Mouse (Mus musculus) forebrain, embryonic 16.5 days (tissue): ENCODE measurements at regions not wholly inside any gene's neighbourhood (a gene's known extent, or its start where the extent isn't known, plus 50 kb on each side); places are given as distances from the start of the nearest gene placed in this dataset.

ENCODE experiments used
- ATAC-seq: fragments of 200-750 bp; cut with Nextera tagmentation; 2 replicates; pipeline ENCODE4 v1.8.0; 2017; ENCODE audit warnings: mild to moderate bottlenecking, moderate library complexity
- H3K27ac ChIP-seq: fragments of 300-500 bp; sonication (generic); 2 replicates; pipeline ENCODE4 v1.5.1; 2014; ENCODE audit warnings: low read length, control low read depth
- H3K27me3 ChIP-seq: fragments of 300-500 bp; sonication (generic); replicated peaks from 2 replicates; pipeline ENCODE4 v1.6.1; 2014; ENCODE audit warnings: low read length; ENCODE audit not compliant: control insufficient read depth, insufficient read depth
- H3K36me3 ChIP-seq: fragments of 300-500 bp; sonication (generic); 2 replicates; pipeline ENCODE4 v1.6.1; 2014; ENCODE audit not compliant: control insufficient read depth, insufficient read depth
- H3K4me1 ChIP-seq: fragments of 300-500 bp; sonication (generic); replicated peaks from 2 replicates; pipeline ENCODE4 v1.6.1; 2014; ENCODE audit warnings: low read length; ENCODE audit not compliant: control insufficient read depth, insufficient read depth
- H3K4me2 ChIP-seq: fragments of 300-500 bp; sonication (generic); 2 replicates; pipeline ENCODE4 v1.6.1; 2014; ENCODE audit warnings: mild to moderate bottlenecking, low read length, control low read depth
- H3K4me3 ChIP-seq: fragments of 300-500 bp; sonication (generic); replicated peaks from 2 replicates; pipeline ENCODE4 v1.5.1; 2014; ENCODE audit warnings: mild to moderate bottlenecking, low read length, control low read depth
- H3K9ac ChIP-seq: fragments of 300-500 bp; sonication (generic); replicated peaks from 2 replicates; pipeline ENCODE4 v1.6.1; 2014; ENCODE audit warnings: low read depth, low read length, control low read depth
- H3K9me3 ChIP-seq: fragments of 300-500 bp; sonication (generic); 2 replicates; pipeline ENCODE4 v1.6.1; 2016; ENCODE audit warnings: low read length; ENCODE audit not compliant: control insufficient read depth
- WGBS: fragments of 180-500 bp; shearing (Covaris S2); extraction: QIAGEN DNeasy Blood & Tissue Kit; methylation state at CpG from one replicate; pipeline ENCODE4 v1.1.7; 2014; 5-methylcytosine and 5-hydroxymethylcytosine counted together

DNA sequence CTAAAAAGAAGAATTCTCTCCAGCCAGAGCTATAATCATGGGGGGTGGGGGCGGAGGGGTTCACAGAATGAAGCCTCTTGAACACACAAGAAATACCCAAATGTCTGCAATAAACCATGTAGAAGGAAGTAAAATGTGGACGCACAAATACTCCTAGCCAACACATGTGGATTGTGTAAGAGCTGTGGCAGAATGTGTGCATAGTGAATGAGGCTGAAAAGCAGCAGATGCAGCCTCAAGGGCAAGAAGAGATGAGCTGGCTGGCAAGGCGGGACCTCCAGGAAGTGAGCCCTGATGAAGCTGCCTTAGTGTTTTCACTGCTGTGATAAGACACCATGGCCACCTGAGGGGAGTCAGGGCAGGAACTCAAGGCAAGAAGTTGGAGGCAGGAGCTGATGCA, 53.3 kb upstream of the Arhgap28 start:
- ATAC-seq: no peak
- no peak overlapping the region for H3K4me2 ChIP-seq
- no peaks in the 10 kb centered on the region for H3K36me3 ChIP-seq
- no peak overlapping the region for H3K9ac ChIP-seq
- WGBS: 87% methylated on average over 3 of the region's 3 CpGs
- H3K9me3 ChIP-seq: no peaks in the 10 kb centered on the region
- no peaks in the 10 kb centered on the region for H3K4me1 ChIP-seq
- H3K27me3 ChIP-seq: no peaks in the 10 kb centered on the region
- H3K4me3 ChIP-seq: no peak overlapping the region
- H3K27ac ChIP-seq: no peak overlapping the region

DNA sequence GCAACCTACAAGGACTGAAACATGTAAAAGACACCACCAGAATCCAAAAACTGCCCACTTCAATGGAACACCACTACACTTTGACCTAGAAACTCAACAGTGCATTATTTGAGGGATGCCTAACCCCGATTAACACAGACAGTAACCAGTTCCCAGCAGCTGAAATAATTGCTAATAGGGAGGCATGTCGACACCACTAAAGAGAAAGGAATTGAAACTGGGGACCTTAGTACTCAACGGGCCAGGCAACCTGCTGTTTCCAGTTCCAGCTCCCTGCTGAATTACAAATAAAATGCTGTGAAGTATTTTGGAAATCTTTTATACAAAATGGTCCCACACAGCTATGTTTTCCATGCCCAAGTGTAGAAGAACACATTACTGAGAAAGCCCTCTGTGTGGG, 56.5 kb upstream of the Arhgap28 start:
- no peaks in the 10 kb centered on the region for H3K36me3 ChIP-seq

DNA sequence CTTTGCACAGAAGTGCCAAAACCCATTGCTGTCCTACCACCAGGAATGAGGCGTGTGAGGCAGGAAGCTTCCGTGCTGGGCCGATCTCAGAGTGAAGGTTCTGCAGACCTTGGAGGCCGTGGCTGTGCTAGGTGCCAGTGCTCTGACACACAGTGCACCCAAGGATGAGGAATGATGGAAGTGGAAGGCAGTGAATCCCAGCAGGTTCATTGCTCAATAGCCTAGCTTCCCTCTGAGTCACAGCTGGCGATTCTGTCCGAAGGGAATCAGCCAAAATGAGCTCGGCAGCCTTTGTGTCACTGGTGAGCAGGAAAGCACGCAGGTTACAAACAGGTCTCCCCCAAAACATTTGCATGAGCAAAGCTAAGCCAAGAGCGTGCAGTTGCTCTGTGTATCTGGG, 61.8 kb upstream of the Arhgap28 start:
- Histone ChIP-seq H3K27ac (no peak overlapping the region), H3K9ac (no peak overlapping the region), H3K36me3 (no peaks in the 10 kb centered on the region), H3K4me3 (no peak overlapping the region), H3K4me2 (no peak overlapping the region), H3K9me3 (no peaks in the 10 kb centered on the region), H3K27me3 (no peaks in the 10 kb centered on the region), H3K4me1 (no peaks in the 10 kb centered on the region)
- 87% methylated on average over 9 of the region's 9 CpGs for WGBS
- no peak for ATAC-seq

More for the DNA sequence above, 56.5 kb upstream of the Arhgap28 start:
- Histone ChIP-seq H3K4me1 (no peaks in the 10 kb centered on the region), H3K9ac (no peak overlapping the region), H3K4me2 (no peak overlapping the region), H3K9me3 (no peaks in the 10 kb centered on the region), H3K27ac (no peak overlapping the region), H3K4me3 (no peak overlapping the region), H3K27me3 (no peaks in the 10 kb centered on the region)
- WGBS: 81% methylated on average over 3 of the region's 3 CpGs
- no peak for ATAC-seq

DNA sequence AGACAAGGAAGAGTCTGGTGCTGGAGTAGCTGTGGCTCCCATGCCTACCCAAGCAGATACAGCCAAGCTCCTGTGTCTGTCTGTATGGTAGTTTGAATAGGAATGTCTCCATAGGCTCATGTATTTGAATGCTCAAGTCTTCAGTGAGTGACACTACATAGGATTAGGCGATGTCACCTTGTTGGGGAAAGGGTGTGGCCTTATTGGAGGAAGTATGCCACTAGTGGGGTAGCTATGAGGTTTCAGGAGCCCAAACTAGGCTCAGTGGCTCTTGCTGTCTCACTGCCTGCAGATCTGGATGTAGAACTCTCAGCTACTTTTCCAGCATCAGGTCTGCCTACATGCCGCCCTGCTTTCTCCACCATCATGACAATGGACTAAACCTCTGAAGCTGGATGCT, 62.3 kb upstream of the Arhgap28 start:
- H3K4me3 ChIP-seq: no peak overlapping the region
- no peaks in the 10 kb centered on the region for H3K4me1 ChIP-seq
- H3K27me3 ChIP-seq: no peaks in the 10 kb centered on the region
- ATAC-seq: no peak
- no peak overlapping the region for H3K9ac ChIP-seq
- H3K4me2 ChIP-seq: no peak overlapping the region
- H3K27ac ChIP-seq: no peak overlapping the region
- 95% methylated on average over 2 of the region's 2 CpGs for WGBS
- H3K36me3 ChIP-seq: no peaks in the 10 kb centered on the region
- no peaks in the 10 kb centered on the region for H3K9me3 ChIP-seq

- 89% methylated on average over 7 of the region's 7 CpGs for WGBS
- Histone ChIP-seq H3K36me3 (no peaks in the 10 kb centered on the region), H3K4me3 (no peak overlapping the region), H3K4me2 (no peak overlapping the region), H3K4me1 (no peaks in the 10 kb centered on the region), H3K27ac (no peak overlapping the region), H3K9me3 (no peaks in the 10 kb centered on the region), H3K27me3 (no peaks in the 10 kb centered on the region), H3K9ac (no peak overlapping the region)
- ATAC-seq: no peak
These were observed 65.1 kb upstream of the Arhgap28 start for GRCm38 (mm10) chr17:68069008-68069407.

GRCm38 (mm10) chr17:68069484-68069883, 65.6 kb upstream of the Arhgap28 start:
- Histone ChIP-seq H3K4me1 (no peaks in the 10 kb centered on the region), H3K27ac (no peak overlapping the region), H3K36me3 (no peaks in the 10 kb centered on the region), H3K9ac (no peak overlapping the region), H3K4me3 (no peak overlapping the region), H3K9me3 (no peaks in the 10 kb centered on the region), H3K27me3 (no peaks in the 10 kb centered on the region), H3K4me2 (no peak overlapping the region)
- 93% methylated on average over 5 of the region's 5 CpGs for WGBS
- no peak for ATAC-seq

DNA sequence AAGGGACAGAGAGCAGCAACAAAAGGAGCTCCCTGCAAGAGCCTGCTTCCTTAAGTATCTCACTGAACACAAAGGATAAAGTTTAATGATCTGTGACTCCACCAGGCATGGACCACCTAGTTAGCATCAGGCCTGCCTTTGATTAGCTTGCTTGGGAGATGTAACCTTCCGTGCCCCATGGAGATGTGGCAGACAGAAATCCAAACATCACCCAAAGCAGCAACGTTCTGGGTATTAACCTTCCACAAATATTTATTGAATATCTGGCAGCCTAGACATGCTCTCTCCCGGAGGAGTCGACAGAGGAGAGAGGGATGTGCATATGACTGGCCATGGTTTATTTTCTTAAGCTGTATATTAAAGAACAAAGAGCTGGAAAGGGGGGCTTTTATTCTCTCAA, 67.6 kb upstream of the Arhgap28 start:
- 17% methylated on average over 4 of the region's 4 CpGs for WGBS
- Histone ChIP-seq H3K4me3 (no peak overlapping the region), H3K4me2 (no peak overlapping the region), H3K36me3 (no peaks in the 10 kb centered on the region), H3K9me3 (no peaks in the 10 kb centered on the region), H3K4me1 (no peaks in the 10 kb centered on the region), H3K27ac (no peak overlapping the region), H3K9ac (no peak overlapping the region), H3K27me3 (no peaks in the 10 kb centered on the region)
- no peak for ATAC-seq

DNA sequence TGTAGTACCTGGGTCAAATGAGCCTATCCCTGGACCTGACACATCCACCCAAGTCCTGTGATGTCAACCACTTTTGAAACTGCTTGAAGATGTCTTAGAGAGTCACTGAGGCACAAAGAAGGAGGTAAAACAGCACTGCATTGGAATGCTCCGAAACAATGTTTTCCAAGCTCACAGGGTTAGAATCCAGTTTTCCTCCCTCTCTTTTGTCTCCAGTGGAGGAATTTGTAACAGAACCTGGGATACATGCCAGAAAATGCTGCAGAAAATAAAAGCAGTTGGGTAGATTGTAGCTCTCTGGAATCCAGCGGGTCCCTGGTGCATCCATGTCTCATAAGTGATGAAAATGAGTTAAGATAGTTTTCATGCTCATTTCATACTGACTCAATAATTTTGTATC, 71.8 kb upstream of the Arhgap28 start:
- H3K4me2 ChIP-seq: no peak overlapping the region
- H3K9ac ChIP-seq: no peak overlapping the region
- no peak overlapping the region for H3K27ac ChIP-seq
- H3K4me1 ChIP-seq: peaks cover 5% of the 10 kb centered on the region
- no peak for ATAC-seq
- H3K36me3 ChIP-seq: no peaks in the 10 kb centered on the region
- H3K9me3 ChIP-seq: no peaks in the 10 kb centered on the region
- H3K27me3 ChIP-seq: no peaks in the 10 kb centered on the region
- 37% methylated on average over 2 of the region's 2 CpGs for WGBS
- H3K4me3 ChIP-seq: no peak overlapping the region

- peak; percentile 76 for ATAC-seq
- Histone ChIP-seq H3K27ac (no peak overlapping the region), H3K4me1 (peaks cover 5% of the 10 kb centered on the region), H3K27me3 (no peaks in the 10 kb centered on the region), H3K9me3 (no peaks in the 10 kb centered on the region), H3K4me3 (no peak overlapping the region), H3K9ac (no peak overlapping the region), H3K36me3 (no peaks in the 10 kb centered on the region), H3K4me2 (no peak overlapping the region)
- 22% methylated on average over 3 of the region's 3 CpGs for WGBS
These were observed 74.8 kb upstream of the Arhgap28 start for GRCm38 (mm10) chr17:68078709-68079108.

GRCm38 (mm10) chr17:68084446-68084845, 80.5 kb upstream of the Arhgap28 start:
- H3K36me3 ChIP-seq: no peaks in the 10 kb centered on the region
- no peaks in the 10 kb centered on the region for H3K27me3 ChIP-seq
- no peaks in the 10 kb centered on the region for H3K9me3 ChIP-seq
- H3K4me1 ChIP-seq: no peaks in the 10 kb centered on the region; the same call in 1 of the 2 replicates
- 92% methylated on average over 2 of the region's 2 CpGs for WGBS
- no peak for ATAC-seq
- no peak overlapping the region for H3K27ac ChIP-seq
- no peak overlapping the region for H3K9ac ChIP-seq
- no peak overlapping the region for H3K4me2 ChIP-seq
- no peak overlapping the region for H3K4me3 ChIP-seq
